Mouse (Mus musculus): ENCODE results near the gene Mpnd.

- peak; percentile 41; the same call in 1 of the 2 replicates for TF ChIP-seq POLR2A (IDR thresholded peaks at IDR 0.05; ENCODE audit: low read depth, low read length)
- no peak for TF ChIP-seq CTCF (IDR thresholded peaks at IDR 0.05; ENCODE audit: extremely low read depth, insufficient read length, insufficient replicate concordance, low read depth, low read length)
These were observed 3.0 kb downstream of the Mpnd start for GRCm38 (mm10) chr17:56008356-56009087.
